In the genomic region with DNA sequence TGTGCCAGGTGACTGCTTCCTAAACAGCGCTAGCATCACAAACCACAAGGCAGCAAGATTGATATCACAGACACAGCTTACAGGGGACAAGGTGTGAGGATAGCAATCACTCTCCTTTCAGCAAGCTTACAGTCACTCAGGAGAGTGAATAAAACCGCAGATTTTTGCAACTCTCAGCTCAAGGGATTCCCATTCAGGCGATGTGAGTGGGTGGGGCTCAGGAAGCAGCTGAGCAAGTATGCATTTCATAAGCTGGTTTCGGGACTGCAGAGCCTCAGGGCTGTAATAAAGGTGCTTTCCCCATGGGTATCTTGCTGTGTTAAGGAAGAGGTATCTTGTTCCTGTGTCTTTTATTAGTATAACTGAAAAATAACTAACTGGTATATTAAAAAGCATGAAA, we compare ENCODE assay signal across 23 mouse cellular contexts. TPM values are rescaled to one million over a fixed set of nuclear protein-coding genes. Genes with fewer than 3 reads are reported as not detected.
DNase-seq lines count a peak whose midpoint lies in the region; ATAC-seq and TF ChIP-seq lines count a peak whose summit lies in the region.
"Had no signal": no experiment of that assay in that cellular context is flagged by ENCODE, and none has a peak within 500 bp of the region (broad histone marks: within the 10 kb centered on the region; RNA-seq: fewer than 3 reads in every experiment).

No protein-coding gene starts in this region.

- no peak for DNase-seq in forebrain, postnatal 0 days
- peak; percentile 34 to 49 for DNase-seq in right cerebral cortex, adult 2 months (ENCODE audit: low spot score in 2 of 2)
- no peak for DNase-seq in right cerebral cortex, postnatal 4 days
- DNase-seq in liver, embryonic 11.5 days (ENCODE audit: low spot score) = no peak
- DNase-seq in kidney, postnatal 10 days = no peak
- DNase-seq: adrenal gland, postnatal 14 days; cerebellum, adult 11 months; cerebellum, postnatal 14 days; embryo, embryonic 11 days; gastrocnemius, postnatal 36 days; heart, postnatal 10 days; lung, embryonic 14.5 days; lung, postnatal 36 days; thymus, postnatal 25 days had no signal

- H3K27me3 ChIP-seq in forebrain, postnatal 0 days (ENCODE audit: insufficient read depth, low read length) = no peaks in the 10 kb centered on the region
- H3K27me3 ChIP-seq in forebrain, embryonic 15.5 days = peaks cover 3% of the 10 kb centered on the region; the same call in 1 of the 2 replicates
- H3K27me3 ChIP-seq in liver, embryonic 11.5 days (replicated peaks; ENCODE audit: control insufficient read depth, insufficient read depth, low read length) = peaks cover 18% of the 10 kb centered on the region

- no peak overlapping the region for H3K27ac ChIP-seq in forebrain, postnatal 0 days (ENCODE audit: low read depth, low read length)
- no peak overlapping the region for H3K27ac ChIP-seq in forebrain, embryonic 15.5 days (replicated peaks)
- H3K27ac ChIP-seq in liver, embryonic 11.5 days (ENCODE audit: low read depth, low read length) = no peak overlapping the region
- H3K27ac ChIP-seq: forebrain, embryonic 10.5 days; liver, embryonic 12.5 days had no signal

- 0 out of 2 replicates have a peak, but pooled peaks cover 3% of the 10 kb centered on the region for H3K4me1 ChIP-seq in forebrain, postnatal 0 days (ENCODE audit: insufficient read depth)
- H3K4me1 ChIP-seq in forebrain, embryonic 15.5 days = peaks cover 5% of the 10 kb centered on the region
- no peaks in the 10 kb centered on the region for H3K4me1 ChIP-seq in liver, embryonic 11.5 days (replicated peaks; ENCODE audit: control insufficient read depth, insufficient read depth, low read length)
- H3K4me1 ChIP-seq: liver, embryonic 12.5 days had no signal

- no peak overlapping the region for H3K4me2 ChIP-seq in forebrain, postnatal 0 days (ENCODE audit: low read depth)
- H3K4me2 ChIP-seq in forebrain, embryonic 15.5 days (replicated peaks) = no peak overlapping the region
- no peak overlapping the region for H3K4me2 ChIP-seq in liver, embryonic 11.5 days
- H3K4me2 ChIP-seq: heart, embryonic 11.5 days; liver, embryonic 12.5 days; lung, embryonic 14.5 days had no signal

- TF ChIP-seq CTCF in forebrain, postnatal 0 days (IDR thresholded peaks at IDR 0.05; ENCODE audit: low read depth) = no peak

- ATAC-seq in forebrain, postnatal 0 days = 0 out of 2 replicates have a peak, but pooled peaks have one; percentile 10
- no peak for ATAC-seq in forebrain, embryonic 15.5 days (replicated peaks)
- ATAC-seq in inflammation-experienced regulatory T-cells, adult 6 months = peak; percentile 35
- no peak for ATAC-seq in liver, embryonic 11.5 days (replicated peaks; ENCODE audit: low FRiP score)
- ATAC-seq: activated CD4-positive, CD25-positive, alpha-beta regulatory T cell, adult 4 months; liver, embryonic 12.5 days; midbrain, embryonic 16.5 days had no signal

- no peak overlapping the region for H3K9ac ChIP-seq in forebrain, postnatal 0 days
- H3K9ac ChIP-seq in forebrain, embryonic 15.5 days (replicated peaks) = no peak overlapping the region
- no peak overlapping the region for H3K9ac ChIP-seq in liver, embryonic 11.5 days (ENCODE audit: low read depth, low read length)
- H3K9ac ChIP-seq: liver, embryonic 12.5 days; lung, embryonic 14.5 days had no signal

- H3K9me3 ChIP-seq in forebrain, postnatal 0 days (ENCODE audit: low read length) = no peaks in the 10 kb centered on the region
- H3K9me3 ChIP-seq in forebrain, embryonic 15.5 days = no peaks in the 10 kb centered on the region
- no peaks in the 10 kb centered on the region for H3K9me3 ChIP-seq in liver, embryonic 11.5 days (ENCODE audit: control insufficient read depth, low read length)
- H3K9me3 ChIP-seq: forebrain, embryonic 10.5 days; liver, embryonic 12.5 days had no signal

- no peaks in the 10 kb centered on the region for H3K36me3 ChIP-seq in forebrain, postnatal 0 days (ENCODE audit: insufficient read depth)
- H3K36me3 ChIP-seq in forebrain, embryonic 15.5 days = no peaks in the 10 kb centered on the region
- no peaks in the 10 kb centered on the region for H3K36me3 ChIP-seq in liver, embryonic 11.5 days (ENCODE audit: control insufficient read depth, insufficient read depth, low read length)
- H3K36me3 ChIP-seq: forebrain, embryonic 10.5 days; liver, embryonic 12.5 days had no signal

- H3K4me3 ChIP-seq in forebrain, postnatal 0 days (ENCODE audit: low read depth, low read length) = no peak overlapping the region
- H3K4me3 ChIP-seq in forebrain, embryonic 15.5 days = no peak overlapping the region
- H3K4me3 ChIP-seq in liver, embryonic 11.5 days (ENCODE audit: low read depth, low read length) = no peak overlapping the region
- H3K4me3 ChIP-seq: forebrain, embryonic 10.5 days; liver, embryonic 12.5 days had no signal

- WGBS in forebrain, postnatal 0 days = 58% methylated on average over 4 of the region's 4 CpGs
- 60% methylated on average over 4 of the region's 4 CpGs for WGBS in forebrain, embryonic 15.5 days
- 49% methylated on average over 4 of the region's 4 CpGs for WGBS in liver, embryonic 11.5 days

RNA-seq across cellular contexts. Expression of a gene that starts 5.6 kb away (rescaled TPM):
- 28.5 and 47.7 TPM in 2 replicates for total RNA-seq in forebrain, postnatal 0 days (2014; rRNA removed)
- 9.0 and 14.0 TPM in 2 replicates for polyA plus RNA-seq in forebrain, postnatal 0 days (2015; fragmentation: Nextera tagmentation; extraction: Ambion mirVana)
- 5.0 and 5.1 TPM in 2 replicates for polyA plus RNA-seq in forebrain, embryonic 15.5 days (2015; fragmentation: Nextera tagmentation; extraction: Ambion mirVana)
- polyA plus RNA-seq in inflammation-experienced regulatory T-cells, adult 6 months (2017; shearing (Covaris generic)) = under 1 TPM in 1 of 3 experiments, not detected in 2; 0.13 TPM
- polyA plus RNA-seq in liver, embryonic 11.5 days (2014; fragmentation: Nextera tagmentation; extraction: Ambion mirVana) = 2.6 and 3.2 TPM in 2 replicates
- total RNA-seq: adrenal gland, postnatal 14 days; neutrophil, adult 5-6 weeks had no signal
- polyA plus RNA-seq: large intestine, adult 2 months had no signal

Comparison
In these comparisons a context has a peak if more than half of its experiments do, and no peak if none do; other contexts are left out.
1. ATAC-seq: peak in forebrain, postnatal 0 days (single experiment) and inflammation-experienced regulatory T-cells, adult 6 months (single experiment); none in forebrain, embryonic 15.5 days (single experiment) and liver, embryonic 11.5 days (single experiment).
2. DNase-seq: peak in right cerebral cortex, adult 2 months (2 of 2); none in forebrain, postnatal 0 days (single experiment), right cerebral cortex, postnatal 4 days (single experiment), liver, embryonic 11.5 days (single experiment) and kidney, postnatal 10 days (single experiment).